Mouse (Mus musculus) kidney, adult 2 months (tissue): ENCODE measurements around the gene Amacr.

Source experiments
- CTCF ChIP-seq: fragments of 200-500 bp; conservative IDR thresholded peaks from 2 replicates; pipeline ENCODE4 v1.5.1; 2011; ENCODE audit warnings: low read depth, mild to moderate bottlenecking, control low read depth, low read length, moderate library complexity, mixed read lengths; ENCODE audit not compliant: insufficient read depth, insufficient read length
- POLR2A ChIP-seq: fragments of 200-500 bp; IDR thresholded peaks from one replicate; pipeline ENCODE4 v1.6.1; 2011; ENCODE audit warnings: low read depth, low read length, control low read depth

DNA sequence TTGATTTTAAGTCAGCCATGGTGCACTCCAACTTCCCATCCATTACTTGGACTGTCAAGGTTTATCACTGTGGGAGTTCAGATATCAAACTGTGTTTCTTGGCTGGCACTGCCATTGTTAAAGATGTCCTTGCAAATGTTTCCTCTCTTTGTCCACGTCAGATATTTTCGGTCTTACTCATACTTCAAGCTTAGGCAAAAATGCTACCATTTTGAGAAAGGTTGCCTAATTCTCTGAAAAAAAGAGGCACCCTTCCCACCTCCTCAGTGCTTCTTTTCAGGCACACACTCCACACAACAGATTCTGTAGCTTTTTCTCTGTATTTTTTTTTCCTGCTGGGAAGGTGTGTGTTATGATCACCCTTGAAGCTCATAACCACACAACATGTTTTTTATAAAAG is 59.7 kb downstream of the Amacr start:
- TF ChIP-seq CTCF = no peak
- TF ChIP-seq POLR2A = no peak
